Mouse (Mus musculus): Measurements from ENCODE around the gene Chadl.
A peak's percentile ranks its signal among the peaks of the same experiment; 100 is the strongest.
"Not testable (repeated sequence)": the region's sequence is repeated elsewhere in the genome, so short reads cannot be mapped to it uniquely, and the experiment has no call there.

The Chadl gene

DNA sequence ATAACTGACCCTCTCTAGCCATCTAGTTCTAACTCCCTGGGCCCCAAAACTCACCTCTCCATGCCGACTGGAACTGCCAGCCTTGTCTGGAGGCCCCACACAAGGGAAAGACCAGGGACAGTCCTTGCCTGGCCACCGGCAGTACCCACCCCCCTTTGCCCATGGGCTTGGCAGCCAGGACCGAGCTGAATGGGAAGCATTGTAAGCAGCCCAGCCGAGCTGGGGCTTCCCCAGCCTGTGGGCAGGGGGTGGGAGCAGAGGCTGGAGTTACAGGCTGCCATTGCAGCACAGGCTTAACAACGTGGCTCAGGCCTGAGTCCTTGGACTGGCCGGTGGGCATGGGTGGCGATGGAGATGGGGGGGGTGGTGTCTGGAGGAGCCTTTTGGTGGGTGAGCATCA lies at the start of gene Chadl:
Gene Chadl (minus strand): TSS at position 113 of the 400 bp plus-strand sequence.
- no peak for DNase-seq

GRCm38 (mm10) chr15:81745601-81746114 lies 48.6 kb upstream of the Chadl start:
- DNase-seq: peak; percentile 72

DNA sequence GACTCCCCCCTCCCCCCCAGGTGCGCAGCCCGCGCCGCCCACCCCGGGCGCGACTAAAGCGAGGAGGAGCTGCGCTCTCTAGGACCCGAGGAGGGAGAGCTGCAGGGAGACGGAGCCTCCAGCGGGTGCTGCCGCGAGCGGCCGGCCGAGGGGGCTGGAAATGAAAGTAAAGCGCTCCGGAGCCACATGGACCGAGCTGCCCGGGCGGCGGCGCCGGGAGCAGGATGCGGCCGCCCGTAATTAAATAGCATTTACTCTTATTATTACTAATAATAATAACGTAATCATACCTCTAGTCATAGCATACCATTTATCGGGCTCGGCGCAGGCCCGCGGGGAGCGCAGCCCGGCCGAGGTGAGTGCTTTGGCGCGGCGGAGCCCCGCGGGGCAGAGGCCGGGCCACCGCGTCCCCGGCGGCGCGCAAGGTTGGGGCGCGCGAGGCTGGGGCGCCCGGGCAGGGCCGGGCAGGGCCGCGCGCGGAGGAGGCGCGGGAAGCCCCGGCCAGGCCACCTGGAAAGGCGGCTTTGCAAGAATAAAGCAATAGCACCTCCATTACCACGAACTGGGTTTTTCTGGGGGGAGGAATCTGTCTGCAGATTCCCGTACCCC lies 48.0 kb upstream of the Chadl start, which contains the start of the genes Zc3h7b and Rangap1:
Gene Zc3h7b (plus strand): TSS at position 66 of the 609 bp plus-strand sequence.
Gene Rangap1 (minus strand): TSS at position 539 of the 609 bp plus-strand sequence.
- DNase-seq: peak; percentile 82

DNA sequence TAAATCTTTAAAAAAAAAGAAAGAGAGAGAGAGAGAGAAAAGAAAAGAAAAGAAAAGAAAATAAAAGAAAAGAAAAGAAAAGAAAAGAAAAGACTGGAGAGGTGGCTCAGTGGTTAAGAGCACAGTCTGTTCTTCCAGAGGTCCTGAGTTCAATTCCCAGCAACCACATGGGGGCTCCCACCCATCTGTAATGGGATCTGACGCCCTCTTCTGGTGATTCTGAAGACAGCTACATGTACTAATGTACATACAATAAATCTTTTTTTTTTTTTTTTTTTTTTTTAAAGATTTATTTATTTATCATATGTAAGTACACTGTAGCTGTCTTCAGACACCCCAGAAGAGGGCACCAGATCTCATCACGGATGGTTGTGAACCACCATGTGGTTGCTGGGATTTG lies 45.3 kb upstream of the Chadl start:
- not testable (repeated sequence) for DNase-seq

GRCm38 (mm10) chr15:81739924-81740323 lies 42.8 kb upstream of the Chadl start:
- no peak for DNase-seq

- no peak for DNase-seq
Observed at GRCm38 (mm10) chr15:81739296-81739695, 42.2 kb upstream of the Chadl start.

GRCm38 (mm10) chr15:81735075-81735474 lies 38.0 kb upstream of the Chadl start:
- no peak for DNase-seq

DNA sequence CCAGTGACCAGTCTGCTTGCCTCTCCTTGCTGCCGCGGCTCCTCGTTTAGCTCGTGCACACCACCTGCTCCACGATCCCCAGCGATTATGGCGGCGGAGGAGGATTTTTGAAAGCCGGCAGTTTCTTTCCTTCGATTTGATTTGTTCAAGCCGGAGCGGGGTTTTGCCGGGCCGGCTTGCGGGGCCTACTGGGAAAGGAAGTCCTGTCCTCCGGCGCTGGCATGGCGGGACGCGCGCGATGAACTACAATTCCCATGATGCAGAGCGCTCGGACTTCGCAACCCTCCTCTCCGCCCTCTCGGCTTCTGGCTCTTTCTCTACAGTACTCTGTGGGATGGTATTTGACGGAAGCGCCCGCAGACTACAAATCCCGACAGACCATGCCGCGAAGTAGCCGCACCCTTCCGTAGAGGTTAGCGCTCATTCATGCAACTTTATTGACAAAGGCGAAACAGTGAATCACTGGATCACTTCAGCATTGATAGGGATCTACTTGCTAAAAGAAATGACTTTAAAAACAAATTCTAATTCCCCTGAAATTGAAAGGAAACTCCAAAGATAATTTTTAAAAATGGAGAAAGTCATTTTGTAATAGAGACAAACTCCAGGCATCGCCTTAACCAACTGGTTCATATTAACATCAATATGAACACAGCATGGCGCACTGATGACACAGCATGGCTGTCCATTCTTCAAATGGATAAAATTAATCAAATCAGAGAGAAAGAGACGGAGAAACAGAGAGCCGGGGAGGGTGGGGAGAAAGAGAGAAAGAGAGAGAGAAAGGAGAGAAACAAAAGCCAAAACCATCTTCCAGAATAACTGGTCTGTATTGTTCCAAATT lies 32.9 kb upstream of the Chadl start:
- DNase-seq: peak; percentile 97

- peak; percentile 12 for DNase-seq
Observed at GRCm38 (mm10) chr15:81729241-81729791, 32.2 kb upstream of the Chadl start.

- DNase-seq: no peak
Observed at GRCm38 (mm10) chr15:81725965-81726364, 28.9 kb upstream of the Chadl start.

- no peak for DNase-seq
Observed at GRCm38 (mm10) chr15:81723653-81724052, 26.6 kb upstream of the Chadl start.

DNA sequence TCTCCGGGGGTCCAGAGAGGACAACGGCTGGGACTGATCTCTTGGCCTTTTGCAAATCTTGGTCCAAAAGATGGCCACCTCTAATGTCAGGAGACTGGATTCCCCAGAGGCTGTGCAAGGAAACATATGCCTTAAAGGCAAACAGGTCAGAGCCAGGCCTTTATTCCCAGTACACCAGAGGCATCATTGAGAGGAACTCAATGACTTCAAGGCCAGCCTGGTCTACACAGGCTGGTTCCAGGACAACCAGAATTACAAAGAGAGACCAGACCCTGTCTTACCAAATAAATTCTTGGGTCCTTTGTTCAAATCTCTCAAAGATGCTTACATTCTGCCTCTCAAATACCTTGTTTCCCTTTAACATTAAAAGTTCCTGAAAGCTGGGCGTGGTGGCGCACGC lies 25.3 kb upstream of the Chadl start:
- DNase-seq: no peak

DNA sequence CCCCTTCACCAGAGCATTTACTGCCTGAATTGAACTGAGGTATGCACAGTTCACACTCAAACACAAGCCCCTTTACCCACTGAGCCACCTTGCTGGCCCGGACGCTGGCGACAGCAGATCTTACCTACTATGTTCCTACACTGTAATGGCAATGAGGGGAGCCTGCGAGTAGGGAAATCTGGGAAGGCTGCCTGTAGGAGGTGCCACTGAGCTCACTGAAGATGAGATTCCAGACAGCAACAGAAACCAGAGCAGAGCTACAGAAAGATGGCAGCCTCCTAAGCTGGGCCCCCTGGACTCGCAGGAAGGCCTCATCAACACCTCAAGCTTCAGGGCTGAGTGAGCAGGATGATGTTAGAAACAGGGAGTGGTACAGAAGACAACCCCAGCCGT lies 22.0 kb upstream of the Chadl start:
- no peak for DNase-seq

DNA sequence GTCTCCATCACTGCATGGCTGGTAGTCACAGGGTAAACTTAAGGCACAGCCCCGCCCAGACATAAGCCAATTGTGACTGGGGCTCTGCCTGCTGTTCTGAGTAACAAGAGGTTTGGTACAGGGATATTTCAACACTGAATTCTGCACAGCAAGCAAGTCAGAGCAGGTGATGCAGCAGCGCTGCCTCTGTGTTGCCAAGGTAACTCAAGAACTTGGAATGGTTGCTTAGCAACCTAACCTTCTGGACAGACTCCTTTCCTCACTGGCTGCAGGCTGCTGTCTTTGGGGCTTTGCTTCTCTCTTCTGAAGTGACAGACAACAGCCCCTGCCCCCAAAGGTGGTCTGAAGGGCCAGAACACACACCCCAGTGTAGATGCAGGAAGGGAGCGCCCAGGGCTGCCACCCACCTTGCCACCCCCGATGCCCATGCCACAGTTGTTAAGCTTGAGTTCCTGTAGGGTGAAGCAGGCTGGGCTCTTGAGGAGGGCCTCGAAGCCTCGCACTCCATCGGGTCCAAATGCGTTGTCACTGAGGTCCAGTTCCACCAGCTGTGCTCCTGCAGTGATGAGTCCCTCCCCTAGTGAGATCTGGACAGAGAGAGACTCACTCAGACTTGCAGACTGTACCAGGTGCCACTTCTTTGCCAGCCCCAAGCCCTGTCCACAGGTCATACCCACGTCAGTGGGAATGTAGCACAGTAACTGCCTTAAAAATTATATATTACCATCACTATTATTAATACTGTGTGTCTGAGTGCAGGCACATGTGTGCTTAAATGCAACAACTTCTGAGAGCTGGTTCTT lies 21.4 kb upstream of the Chadl start:
- DNase-seq: no peak

DNA sequence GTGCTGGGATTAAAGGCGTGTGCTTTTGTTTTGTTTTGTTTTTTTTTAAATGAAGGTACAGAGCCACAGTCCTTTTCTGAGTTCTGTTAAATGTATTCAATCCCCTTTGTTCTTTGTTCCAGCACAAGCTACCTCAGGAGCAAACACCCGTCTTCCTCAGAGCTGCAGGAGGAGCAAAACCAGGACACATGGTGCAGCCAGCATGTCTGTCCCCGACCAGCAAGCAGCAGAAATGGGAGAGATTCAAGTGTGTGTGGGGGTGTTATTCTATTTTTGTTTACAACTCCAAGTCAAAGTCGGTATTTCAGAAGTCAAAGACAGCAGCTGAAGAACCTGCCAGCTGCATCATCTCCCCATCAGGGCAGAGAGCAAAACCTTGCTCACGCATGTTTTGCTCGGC lies 16.7 kb upstream of the Chadl start:
- DNase-seq: no peak

- no peak for DNase-seq
Observed at GRCm38 (mm10) chr15:81710801-81711200, 13.7 kb upstream of the Chadl start.

DNA sequence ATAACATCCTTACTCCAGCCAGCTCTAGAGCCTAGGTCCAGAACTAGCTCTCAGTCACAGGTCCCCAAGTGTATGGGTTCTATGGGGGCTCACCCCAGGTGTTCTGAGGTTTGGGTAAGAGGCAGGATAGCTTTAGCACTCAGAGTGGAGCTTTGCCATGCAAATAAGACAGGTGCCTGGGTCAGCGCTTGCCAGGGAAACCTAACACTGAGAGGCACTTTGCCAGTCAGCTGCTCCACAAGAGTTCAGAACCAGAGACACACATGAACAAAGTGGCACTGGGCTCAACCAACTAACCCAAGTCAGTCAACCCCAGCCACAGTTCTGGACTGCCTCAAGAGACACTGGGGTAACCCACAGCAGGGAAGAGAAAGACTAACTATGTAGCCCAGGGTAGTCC lies 12.6 kb upstream of the Chadl start:
- no peak for DNase-seq

GRCm38 (mm10) chr15:81708991-81709390 lies 11.9 kb upstream of the Chadl start:
- DNase-seq: no peak

DNA sequence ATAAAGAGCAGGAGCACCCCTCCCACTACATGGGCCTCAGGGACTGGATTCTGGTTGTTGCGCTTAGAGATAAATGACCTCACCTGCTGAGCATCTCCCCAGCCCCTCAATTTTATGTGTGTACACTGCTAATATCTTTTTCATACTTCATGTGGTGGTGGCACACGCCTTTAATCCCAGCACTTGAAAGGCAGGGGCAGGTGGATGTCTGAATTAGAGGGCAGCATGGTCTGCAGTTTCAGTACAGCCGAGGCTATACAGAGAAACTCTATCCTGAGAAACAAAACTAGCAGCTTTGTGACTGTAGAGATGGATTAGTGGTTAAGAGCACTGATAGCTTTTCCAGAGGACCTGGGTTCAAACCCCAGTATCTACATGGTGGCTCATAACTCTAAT lies 6.0 kb upstream of the Chadl start:
- no peak for DNase-seq

DNA sequence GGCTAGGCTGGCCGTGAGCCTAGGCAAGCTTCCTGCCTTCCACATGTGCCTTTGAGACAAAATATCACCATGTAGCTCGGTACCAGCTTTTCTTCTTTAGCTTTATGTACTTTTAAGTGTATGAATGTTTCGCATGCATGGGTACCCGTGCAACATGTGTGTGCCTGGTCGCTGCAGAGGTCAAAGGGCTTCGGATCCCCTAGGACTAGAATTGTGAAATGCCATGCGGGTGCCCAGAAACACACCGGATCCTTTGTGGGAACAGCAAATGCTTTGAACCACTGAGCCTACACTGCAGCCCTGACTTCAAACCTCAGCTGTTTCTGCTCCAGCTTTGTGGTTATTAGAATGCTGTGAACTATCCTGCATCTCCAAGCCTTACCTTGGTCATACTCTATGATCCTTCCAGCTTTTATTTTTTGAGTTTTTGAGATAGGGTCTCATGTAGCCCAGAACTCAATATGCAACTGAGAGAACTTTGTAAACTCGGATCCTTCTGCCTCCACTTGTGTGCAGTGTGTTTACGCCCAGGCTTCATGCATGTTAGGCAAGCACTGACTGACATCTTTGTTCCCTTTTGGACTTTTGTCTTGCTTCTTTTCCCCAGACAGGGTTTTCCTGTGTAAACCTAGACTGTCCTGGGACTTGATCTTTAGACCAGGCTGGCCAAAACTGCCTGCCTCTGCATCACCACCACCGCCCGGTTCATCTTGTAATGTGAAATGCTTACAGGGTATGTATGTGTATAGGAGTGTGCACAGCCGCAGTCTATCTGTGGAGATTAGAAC lies 5.4 kb upstream of the Chadl start:
- DNase-seq: no peak

- DNase-seq: not testable (repeated sequence)
Observed at GRCm38 (mm10) chr15:81701350-81701749, 4.3 kb upstream of the Chadl start.

- no peak for DNase-seq
Observed at GRCm38 (mm10) chr15:81700601-81701000, 3.5 kb upstream of the Chadl start.

All from lung, postnatal 14 days (tissue).